7 mouse cellular contexts compared by ENCODE assay signal in genomic region chrX:11664330-11665061, GRCm38 (mm10).
DNase-seq lines count a peak whose midpoint lies in the region; ATAC-seq and TF ChIP-seq lines count a peak whose summit lies in the region.

No protein-coding gene starts in this region.

- DNase-seq in adrenal gland, adult (ENCODE audit: inconsistent age in 2 of 2, low spot score in 1 of 2), result peak; percentile 53 to 80
- peak; percentile 28 to 42 for DNase-seq in gastrocnemius, adult 8-10 months (ENCODE audit: low spot score in 2 of 2)
- DNase-seq in hindbrain, postnatal 0 days (ENCODE audit: low spot score), result peak; percentile 56
- DNase-seq in left cerebral cortex, postnatal 36 days (ENCODE audit: low spot score in 2 of 2), result peak; percentile 47 to 52
- DNase-seq in mesoderm, embryonic 11.5 days (ENCODE audit: low read depth, low spot score), result peak; percentile 50
- peak; percentile 62 for DNase-seq in right cerebral cortex, postnatal 4 days

- no peaks in the 10 kb centered on the region for H3K27me3 ChIP-seq in hindbrain, postnatal 0 days (ENCODE audit: insufficient read depth, low read length)

- peak overlapping the region; percentile 64 for H3K27ac ChIP-seq in cortical plate, adult 2 months (ENCODE audit: insufficient read depth, low read length)
- peak overlapping the region; percentile 62 for H3K27ac ChIP-seq in hindbrain, postnatal 0 days

- H3K9ac ChIP-seq in hindbrain, postnatal 0 days (replicated peaks; ENCODE audit: low read length), result peak overlapping the region; percentile 60

- no peak for TF ChIP-seq CTCF in cortical plate, adult 2 months (IDR thresholded peaks at IDR 0.05; ENCODE audit: extremely low read depth, insufficient read depth, low read length)
- no peak for TF ChIP-seq CTCF in hindbrain, postnatal 0 days (IDR thresholded peaks at IDR 0.05; ENCODE audit: low read depth)

- 0 out of 2 replicates have a peak, but pooled peaks have one; percentile 20 for TF ChIP-seq POLR2A in cortical plate, adult 2 months (IDR thresholded peaks at IDR 0.05; ENCODE audit: extremely low read depth, insufficient read depth, low read length)

- intact Hi-C loops in left cerebral cortex, postnatal 36 days (cut with DNase I), result loop anchor here (10.0 kb wide), 1 partner anchor 140 kb away; no protein-coding TSS in a partner anchor

- WGBS in hindbrain, postnatal 0 days, result 16% methylated on average over 40 of the region's 68 CpGs

- H3K4me2 ChIP-seq in hindbrain, postnatal 0 days (ENCODE audit: low read depth, low read length), result peak overlapping the region; percentile 65

- no peaks in the 10 kb centered on the region; the same call in 1 of the 2 replicates for H3K4me1 ChIP-seq in cortical plate, adult 2 months (ENCODE audit: control insufficient read depth, insufficient read depth, low read length)
- H3K4me1 ChIP-seq in hindbrain, postnatal 0 days (ENCODE audit: insufficient read depth, low read length), result no peaks in the 10 kb centered on the region

- H3K9me3 ChIP-seq in hindbrain, postnatal 0 days (ENCODE audit: low read length), result no peaks in the 10 kb centered on the region

- H3K4me3 ChIP-seq in cortical plate, adult 2 months (ENCODE audit: insufficient read depth, low read length), result peak overlapping the region; percentile 19
- peak overlapping the region; percentile 35 for H3K4me3 ChIP-seq in hindbrain, postnatal 0 days (ENCODE audit: low read length)

- peak; percentile 82 for ATAC-seq in hindbrain, postnatal 0 days

- no peaks in the 10 kb centered on the region for H3K36me3 ChIP-seq in hindbrain, postnatal 0 days (ENCODE audit: insufficient read depth, low read length)

Comparison
In these comparisons a context has a peak if more than half of its experiments do, and no peak if none do; other contexts are left out.
1. Peak in every context shown above with its lines: DNase-seq, ATAC-seq, H3K4me3 ChIP-seq and H3K27ac ChIP-seq.